Mouse (Mus musculus) left cerebral cortex, adult 11 months (tissue): Measurements from ENCODE around the gene Rps15a.

Source experiments
- DNase-seq: peaks from one replicate; pipeline ENCODE4 v3.0.0; 2022; ENCODE audit warnings: low spot score

Rps15a gene

DNA sequence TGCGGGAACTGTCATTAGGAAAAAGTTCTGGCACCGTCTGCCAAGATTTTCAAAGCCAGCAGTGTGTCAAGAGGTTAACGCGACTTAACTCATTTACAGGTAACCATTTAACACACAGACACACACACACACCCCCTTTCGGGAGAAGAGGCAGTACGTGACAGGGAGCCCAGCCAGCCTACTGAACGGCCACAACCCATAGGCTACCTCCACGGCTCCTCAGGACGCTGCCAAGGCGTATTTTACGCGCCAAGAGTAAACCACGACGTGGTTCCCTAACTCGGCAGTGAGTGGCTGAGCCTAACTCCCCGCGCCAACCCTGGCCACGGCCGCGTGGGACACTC, 483 bp downstream of the Rps15a start:
- DNase-seq, result no peak

DNA sequence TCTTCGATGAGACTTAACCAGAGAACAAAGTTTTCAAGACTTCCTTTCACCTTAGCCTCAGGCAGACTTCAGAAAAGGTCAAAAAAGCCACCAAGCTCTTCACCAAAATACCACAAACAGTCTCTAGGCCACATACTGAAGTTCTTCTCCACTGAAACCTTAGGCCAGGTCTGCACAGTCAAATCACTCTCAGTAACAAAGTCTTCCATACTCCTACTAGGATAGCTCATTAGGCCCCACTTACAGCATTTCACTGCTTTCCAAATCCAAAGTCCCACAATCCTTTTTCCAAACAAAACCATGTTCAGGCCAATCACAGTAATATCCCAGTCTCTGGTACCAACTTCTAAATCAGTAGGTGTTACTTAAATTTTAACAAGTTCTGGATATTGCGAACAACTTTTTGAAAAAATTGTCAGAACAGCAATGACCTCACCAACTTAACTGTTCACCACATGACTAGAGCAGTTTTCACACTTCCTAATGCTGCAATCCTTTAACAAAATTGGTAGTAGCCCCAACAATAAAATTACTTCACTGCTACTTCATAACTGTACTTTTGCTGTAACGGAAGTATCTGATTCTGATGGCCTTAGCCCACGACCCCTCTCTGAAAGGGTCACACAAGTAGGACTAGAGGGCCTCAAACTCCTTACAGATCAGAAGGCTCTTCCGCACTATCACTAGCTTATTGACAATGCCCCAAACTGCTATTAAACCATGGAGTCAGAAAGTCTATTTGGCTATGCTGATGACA, 2.3 kb downstream of the Rps15a start:
- no peak for DNase-seq

DNA sequence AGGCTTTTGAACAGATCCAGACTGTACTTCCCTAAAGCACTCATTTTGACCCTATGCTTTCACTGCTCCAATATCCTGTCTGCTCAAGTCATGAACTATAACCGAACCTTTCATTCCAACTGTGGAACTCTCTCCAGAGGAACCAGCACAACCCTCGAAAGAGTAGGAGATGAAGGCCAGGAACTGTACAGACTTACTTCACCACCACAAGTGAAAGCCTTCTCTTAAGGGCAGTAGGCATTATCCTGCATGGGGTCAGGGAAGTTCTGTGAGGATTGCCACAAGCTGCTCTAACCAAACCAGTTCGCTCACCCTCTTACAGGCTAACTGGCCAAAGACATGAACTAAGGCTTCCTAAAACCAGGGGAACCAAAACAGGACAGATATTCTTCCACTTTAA, 4.9 kb downstream of the Rps15a start:
- DNase-seq, result no peak

DNA sequence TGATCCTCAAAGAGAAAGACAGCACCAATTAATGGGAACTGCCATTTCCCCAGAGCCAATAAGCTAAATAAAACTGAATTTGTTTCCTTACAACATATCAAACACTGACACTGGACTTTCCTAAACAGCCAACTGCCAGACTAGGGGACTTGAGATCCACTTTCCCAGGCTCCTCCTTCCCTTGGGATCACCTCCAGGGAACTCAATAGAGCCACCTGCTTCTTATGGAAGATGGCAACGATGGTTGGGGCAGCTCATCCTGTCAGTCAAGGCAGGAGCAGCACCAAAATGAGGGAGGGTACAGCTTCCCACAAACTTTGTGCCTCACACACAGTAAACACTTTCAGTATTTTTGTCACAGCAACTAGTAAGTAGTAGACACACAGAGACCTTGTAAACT, 8.3 kb downstream of the Rps15a start:
- no peak for DNase-seq

DNA sequence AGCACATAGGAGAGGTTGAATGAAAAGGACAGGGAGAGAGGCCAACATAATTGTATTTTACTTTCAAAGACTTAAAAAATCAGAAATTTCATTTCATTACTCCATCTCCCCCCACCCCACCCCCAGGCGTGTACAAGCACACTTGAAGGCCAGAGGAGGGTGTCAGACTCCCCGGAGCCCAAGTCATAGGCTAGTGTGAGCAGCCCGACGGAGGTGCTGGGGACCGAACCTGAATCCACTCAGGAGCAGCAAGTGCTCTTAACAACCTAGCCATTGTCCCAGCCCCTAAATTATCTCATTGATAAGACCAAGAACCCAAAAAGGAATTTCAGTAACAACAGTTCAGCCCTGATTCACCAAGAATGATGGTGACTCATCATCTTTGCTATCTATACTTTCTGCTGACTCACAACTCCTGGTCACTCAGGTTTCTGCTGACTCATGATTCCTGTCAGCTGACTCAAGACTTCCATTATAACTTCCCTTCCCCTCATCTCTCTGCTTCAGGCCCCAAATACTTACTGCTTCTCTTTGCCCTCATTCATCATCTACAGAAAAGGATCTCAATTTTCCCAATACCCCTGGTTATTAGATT, 11.4 kb downstream of the Rps15a start:
- DNase-seq, result no peak

DNA sequence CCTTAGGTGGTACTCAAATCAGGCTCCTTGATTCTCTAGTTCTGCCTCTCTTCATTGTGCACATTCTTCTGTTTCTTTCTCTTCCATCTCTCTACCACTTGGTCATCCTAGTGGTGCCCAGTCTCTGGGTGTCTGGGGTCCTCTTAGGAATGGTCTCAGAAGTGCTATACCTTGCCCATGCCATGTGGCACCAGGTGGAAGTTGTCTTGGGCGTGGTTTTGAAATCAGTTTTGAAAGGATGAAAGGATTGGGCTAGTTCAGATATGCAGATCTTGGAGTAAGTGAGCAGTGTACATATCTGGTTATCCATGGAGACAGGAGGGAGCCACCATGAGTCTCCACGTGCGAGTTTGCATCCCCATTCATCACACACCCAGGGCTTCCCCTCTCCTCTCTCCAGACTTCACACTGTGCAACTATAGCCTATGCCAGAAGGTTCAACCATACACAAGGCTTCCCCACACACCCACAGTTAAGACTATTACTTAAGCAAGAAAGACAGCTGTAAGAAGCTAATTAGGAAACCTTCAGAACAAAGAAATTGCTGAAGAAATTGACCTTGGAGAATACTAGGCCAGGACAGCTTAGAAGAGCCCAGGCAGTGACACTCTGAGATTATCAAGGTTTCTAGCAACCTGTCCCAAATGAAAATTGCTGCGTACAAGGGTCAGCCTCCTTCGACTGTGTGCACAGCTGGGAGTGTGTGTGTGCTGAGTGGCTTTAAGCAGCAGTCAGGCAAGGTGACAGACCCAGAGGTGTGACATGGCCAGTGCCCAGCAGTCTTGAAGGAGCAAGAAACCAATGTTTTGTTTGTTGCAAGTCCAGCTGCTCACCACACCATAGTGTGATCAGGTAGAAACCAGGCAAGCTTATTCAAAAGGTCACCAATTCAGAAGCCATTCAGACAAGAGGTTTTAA, 12.3 kb downstream of the Rps15a start:
- DNase-seq, result no peak

DNA sequence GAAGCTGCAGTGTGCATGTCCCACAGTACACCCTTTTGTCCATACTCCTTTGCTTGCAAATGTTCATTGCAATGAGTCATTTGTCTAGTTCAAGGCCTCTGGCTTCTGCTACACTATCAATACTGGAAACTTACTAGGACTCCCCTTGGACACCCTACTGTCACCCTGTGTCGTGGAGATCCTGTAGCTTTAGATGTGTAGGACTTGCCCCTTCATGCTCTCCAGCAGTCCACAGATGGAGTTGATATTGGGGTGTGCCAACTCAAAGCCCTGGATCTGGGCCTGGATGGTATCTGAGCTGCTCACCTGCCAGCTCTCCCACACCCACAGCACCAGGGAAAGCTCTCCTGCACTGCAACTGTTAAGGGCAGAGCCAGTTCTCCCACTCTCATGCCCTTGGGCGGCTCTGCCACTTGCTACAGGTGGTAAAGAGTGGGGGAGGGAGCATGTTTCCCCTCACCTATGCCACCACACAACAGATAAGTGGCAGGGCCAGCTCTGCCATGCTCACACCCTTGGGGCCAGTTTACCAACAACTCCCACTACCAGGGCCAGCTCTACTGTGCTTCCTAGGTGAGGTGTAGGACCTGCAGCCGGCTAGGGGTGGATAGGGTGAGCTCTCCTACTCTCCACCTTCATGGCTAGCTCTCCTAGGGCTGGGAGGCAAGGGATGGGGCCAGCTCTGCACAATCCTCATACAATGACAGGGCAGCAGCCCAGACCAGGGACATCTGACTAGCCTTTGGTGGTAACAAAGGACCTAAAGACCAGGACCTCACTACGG, 13.1 kb downstream of the Rps15a start:
- DNase-seq, result no peak

DNA sequence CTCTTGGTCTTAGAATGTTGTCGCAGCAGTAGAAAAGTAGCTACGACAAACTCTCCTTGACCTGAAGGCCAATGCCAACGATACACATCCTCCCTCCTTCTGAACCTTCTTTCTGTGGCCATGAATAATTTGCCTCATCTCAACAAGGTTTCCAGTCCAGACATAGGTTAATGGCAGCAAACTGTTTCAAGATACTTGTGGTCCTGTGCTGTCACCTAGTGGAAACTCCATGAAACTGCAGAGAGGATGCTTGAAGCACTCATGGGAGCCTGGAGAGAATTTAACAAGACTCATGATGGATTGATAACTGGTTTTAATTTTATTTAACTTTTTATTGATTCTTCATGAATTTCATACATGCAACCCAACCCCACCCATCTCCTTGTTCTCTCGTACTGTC, 13.8 kb downstream of the Rps15a start:
- no peak for DNase-seq

DNA sequence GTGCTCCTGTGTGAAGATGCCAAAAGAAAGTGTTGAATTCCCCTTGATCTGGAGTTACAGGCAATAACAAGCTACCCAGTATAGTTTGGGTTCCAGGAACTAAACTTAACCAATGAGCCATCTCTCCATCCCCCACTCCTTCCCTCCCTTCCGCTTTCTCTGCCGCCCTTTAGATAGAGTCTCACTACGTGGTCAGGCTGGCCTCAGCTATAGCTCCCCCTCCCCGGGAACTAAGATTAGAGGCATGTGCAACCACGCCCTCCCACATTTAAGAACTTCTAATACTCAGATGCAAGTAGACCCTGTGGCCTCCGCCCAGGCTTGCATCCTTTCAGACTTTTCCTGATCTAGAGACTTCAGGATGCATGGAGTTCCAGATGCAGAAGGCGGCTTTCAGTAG, 18.4 kb downstream of the Rps15a start:
- no peak for DNase-seq

DNA sequence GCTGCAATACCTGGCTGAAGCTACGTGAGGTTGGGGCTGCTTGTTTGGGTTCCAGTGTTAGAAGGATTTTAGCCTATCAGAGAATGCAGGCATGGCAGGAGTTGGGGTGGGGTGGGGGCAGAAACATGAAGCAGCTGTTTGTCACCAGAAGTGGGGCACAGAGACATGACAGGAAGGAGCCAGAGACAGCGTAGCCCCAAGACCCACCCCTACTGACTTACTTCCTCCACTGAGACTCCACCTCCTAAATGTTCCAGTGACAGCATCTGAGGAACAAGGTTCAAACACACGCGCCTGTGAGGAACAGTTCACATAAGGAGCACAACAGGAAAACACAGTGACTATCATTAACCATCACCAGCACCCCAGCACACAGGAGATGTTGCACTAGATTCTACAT, 36.0 kb downstream of the Rps15a start:
- DNase-seq, result no peak

DNA sequence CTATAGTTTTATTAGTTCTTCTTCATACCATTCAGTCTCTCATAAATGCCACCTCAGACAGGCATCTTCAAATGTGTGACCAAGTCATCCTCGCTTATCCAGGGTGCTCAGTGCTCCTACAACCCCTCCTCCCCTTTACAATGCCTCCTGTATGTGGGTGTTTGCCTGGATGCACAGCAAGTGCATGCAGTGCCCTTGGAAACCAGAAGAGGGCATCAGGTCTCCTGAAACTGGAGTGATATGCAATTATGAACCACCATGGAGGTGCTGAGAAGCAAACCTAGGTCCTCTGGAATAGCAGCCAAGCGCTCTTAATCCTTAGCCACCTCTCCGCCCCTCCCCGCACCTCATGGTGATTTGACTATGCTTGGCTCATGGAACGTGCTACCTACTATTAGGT, 36.9 kb downstream of the Rps15a start:
- no peak for DNase-seq

DNA sequence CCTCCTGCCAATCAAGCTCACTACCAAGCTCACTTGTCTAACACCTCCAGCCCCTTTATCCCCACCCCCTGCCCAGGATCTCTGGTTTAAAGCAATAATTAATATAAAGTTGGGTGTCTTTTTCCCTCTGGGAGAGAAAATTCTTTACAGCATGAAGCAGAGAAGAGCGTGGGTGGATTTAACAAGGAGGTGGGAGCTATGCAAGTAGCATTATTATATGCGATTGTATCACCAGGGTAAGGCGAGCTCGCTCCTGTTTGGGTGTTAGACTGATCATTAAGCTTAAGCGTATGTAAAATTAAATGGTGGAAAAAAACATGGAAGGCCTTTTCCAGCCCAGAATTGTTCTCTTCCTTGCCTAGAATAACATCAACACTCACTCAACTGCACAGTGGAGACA, 48.7 kb downstream of the Rps15a start:
- peak; percentile 34 for DNase-seq

DNA sequence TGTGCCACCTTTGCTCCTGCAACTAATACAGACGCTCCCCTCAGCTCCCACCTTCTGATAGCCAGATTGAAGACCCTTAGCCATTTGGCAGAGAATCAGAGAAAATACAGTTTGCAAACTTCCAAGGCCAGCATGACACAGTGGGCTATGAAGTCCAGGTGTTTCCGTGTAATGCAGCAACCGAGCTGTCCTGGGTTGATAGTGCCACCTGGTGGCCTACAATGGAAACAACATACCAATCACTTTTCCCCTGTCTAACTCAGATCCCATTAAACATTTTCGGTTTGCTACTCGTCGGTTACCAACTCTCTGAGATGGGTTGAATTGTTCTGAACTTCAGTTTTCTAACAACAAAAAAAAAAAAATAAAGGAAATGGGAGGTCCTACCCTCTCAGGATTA, 59.7 kb downstream of the Rps15a start:
- DNase-seq, result no peak
